Mouse (Mus musculus) neural tube, embryonic 12.5 days (tissue): ENCODE measurements at regions not wholly inside any gene's neighbourhood (a gene's known extent, or its start where the extent isn't known, plus 50 kb on each side); places are given as distances from the start of the nearest gene placed in this dataset.

ENCODE experiments used
- ATAC-seq: fragments of 200-750 bp; cut with Nextera tagmentation; 2 replicates; pipeline ENCODE4 v1.8.0; 2017; ENCODE audit warnings: low read depth, mild to moderate bottlenecking, moderate TSS enrichment, moderate library complexity; ENCODE audit not compliant: low FRiP score
- H3K27ac ChIP-seq: fragments of 300-500 bp; sonication (generic); 2 replicates; pipeline ENCODE4 v1.5.1; 2016
- H3K27me3 ChIP-seq: fragments of 300-500 bp; sonication (generic); replicated peaks from 2 replicates; pipeline ENCODE4 v1.6.1; 2016; ENCODE audit warnings: mild to moderate bottlenecking
- H3K36me3 ChIP-seq: fragments of 300-500 bp; sonication (generic); 2 replicates; pipeline ENCODE4 v1.6.1; 2016; ENCODE audit warnings: mild to moderate bottlenecking
- H3K4me1 ChIP-seq: fragments of 300-500 bp; sonication (generic); 2 replicates; pipeline ENCODE4 v1.6.1; 2016
- H3K4me2 ChIP-seq: fragments of 300-500 bp; sonication (generic); replicated peaks from 2 replicates; pipeline ENCODE4 v1.6.1; 2016; ENCODE audit warnings: mild to moderate bottlenecking
- H3K4me3 ChIP-seq: fragments of 300-500 bp; sonication (generic); 2 replicates; pipeline ENCODE4 v1.5.1; 2016
- H3K9ac ChIP-seq: fragments of 300-500 bp; sonication (generic); 2 replicates; pipeline ENCODE4 v1.6.1; 2016; ENCODE audit warnings: mild to moderate bottlenecking
- H3K9me3 ChIP-seq: fragments of 300-500 bp; sonication (generic); 2 replicates; pipeline ENCODE4 v1.6.1; 2016; ENCODE audit warnings: mild to moderate bottlenecking
- WGBS: fragments of 180-500 bp; shearing (Covaris S2); methylation state at CpG from one replicate; pipeline ENCODE4 v1.1.7; 2016; 5-methylcytosine and 5-hydroxymethylcytosine counted together

- no peak for ATAC-seq
- Histone ChIP-seq H3K27ac (no peak overlapping the region), H3K27me3 (no peaks in the 10 kb centered on the region), H3K9me3 (no peaks in the 10 kb centered on the region), H3K36me3 (no peaks in the 10 kb centered on the region), H3K4me1 (no peaks in the 10 kb centered on the region), H3K4me2 (no peak overlapping the region), H3K4me3 (no peak overlapping the region), H3K9ac (no peak overlapping the region)
- 87% methylated on average over 2 of the region's 2 CpGs for WGBS
Observed at GRCm38 (mm10) chr1:129219098-129219497, 54.0 kb upstream of the Thsd7b start.

GRCm38 (mm10) chr1:129208806-129209205, 64.3 kb upstream of the Thsd7b start:
- 61% methylated on average over 1 of the region's 1 CpGs for WGBS
- Histone ChIP-seq H3K27me3 (no peaks in the 10 kb centered on the region), H3K4me2 (no peak overlapping the region), H3K4me3 (no peak overlapping the region), H3K9ac (no peak overlapping the region), H3K4me1 (peaks cover 6% of the 10 kb centered on the region; the same call in 1 of the 2 replicates), H3K9me3 (no peaks in the 10 kb centered on the region), H3K27ac (no peak overlapping the region), H3K36me3 (no peaks in the 10 kb centered on the region)
- ATAC-seq, result peak; percentile 17

- Histone ChIP-seq H3K27ac (0 out of 2 replicates have a peak overlapping the region, but pooled peaks have one; percentile 12), H3K9ac (no peak overlapping the region), H3K36me3 (no peaks in the 10 kb centered on the region)
Observed at GRCm38 (mm10) chr1:129208406-129208805, 64.7 kb upstream of the Thsd7b start.

GRCm38 (mm10) chr1:129207674-129208073, 65.4 kb upstream of the Thsd7b start:
- H3K4me3 ChIP-seq, result no peak overlapping the region
- H3K36me3 ChIP-seq, result no peaks in the 10 kb centered on the region
- H3K9me3 ChIP-seq, result no peaks in the 10 kb centered on the region
- H3K9ac ChIP-seq, result no peak overlapping the region
- H3K27ac ChIP-seq, result no peak overlapping the region
- ATAC-seq, result no peak
- no peak overlapping the region for H3K4me2 ChIP-seq
- 64% methylated on average over 5 of the region's 5 CpGs for WGBS
- H3K4me1 ChIP-seq, result peaks cover 6% of the 10 kb centered on the region; the same call in 1 of the 2 replicates
- H3K27me3 ChIP-seq, result no peaks in the 10 kb centered on the region

More at GRCm38 (mm10) chr1:129208406-129208805, 64.7 kb upstream of the Thsd7b start:
- H3K9me3 ChIP-seq, result no peaks in the 10 kb centered on the region
- H3K4me1 ChIP-seq, result peaks cover 6% of the 10 kb centered on the region; the same call in 1 of the 2 replicates
- no peak overlapping the region for H3K4me3 ChIP-seq
- no peaks in the 10 kb centered on the region for H3K27me3 ChIP-seq
- ATAC-seq, result peak; percentile 99
- no peak overlapping the region for H3K4me2 ChIP-seq
- 10% methylated on average over 2 of the region's 2 CpGs for WGBS

- H3K4me2 ChIP-seq, result no peak overlapping the region
- no peaks in the 10 kb centered on the region for H3K4me1 ChIP-seq
- 86% methylated on average over 3 of the region's 3 CpGs for WGBS
- H3K4me3 ChIP-seq, result no peak overlapping the region
- no peaks in the 10 kb centered on the region for H3K27me3 ChIP-seq
- no peak overlapping the region for H3K9ac ChIP-seq
- no peaks in the 10 kb centered on the region for H3K36me3 ChIP-seq
- no peaks in the 10 kb centered on the region for H3K9me3 ChIP-seq
- ATAC-seq, result no peak
- no peak overlapping the region for H3K27ac ChIP-seq
Observed at GRCm38 (mm10) chr1:129180174-129180759, 92.8 kb upstream of the Thsd7b start.

GRCm38 (mm10) chr1:129169936-129170335, 103.2 kb upstream of the Thsd7b start:
- WGBS, result 86% methylated on average over 8 of the region's 8 CpGs
- no peak overlapping the region for H3K27ac ChIP-seq

GRCm38 (mm10) chr1:129150643-129151042, 122.5 kb upstream of the Thsd7b start:
- Histone ChIP-seq H3K4me2 (no peak overlapping the region), H3K27me3 (no peaks in the 10 kb centered on the region), H3K27ac (no peak overlapping the region), H3K4me1 (no peaks in the 10 kb centered on the region), H3K36me3 (no peaks in the 10 kb centered on the region), H3K4me3 (no peak overlapping the region), H3K9ac (no peak overlapping the region), H3K9me3 (no peaks in the 10 kb centered on the region)
- WGBS, result 77% methylated on average over 1 of the region's 1 CpGs
- peak; percentile 70 for ATAC-seq

More at GRCm38 (mm10) chr1:129169936-129170335, 103.2 kb upstream of the Thsd7b start:
- no peak for ATAC-seq
- H3K4me1 ChIP-seq, result no peaks in the 10 kb centered on the region
- no peak overlapping the region for H3K4me2 ChIP-seq
- H3K4me3 ChIP-seq, result no peak overlapping the region
- H3K9ac ChIP-seq, result no peak overlapping the region
- no peaks in the 10 kb centered on the region for H3K27me3 ChIP-seq
- no peaks in the 10 kb centered on the region for H3K36me3 ChIP-seq
- no peaks in the 10 kb centered on the region for H3K9me3 ChIP-seq

GRCm38 (mm10) chr1:129148733-129149388, 124.2 kb upstream of the Thsd7b start:
- ATAC-seq, result no peak
- H3K9ac ChIP-seq, result no peak overlapping the region
- H3K27ac ChIP-seq, result no peak overlapping the region
- H3K4me3 ChIP-seq, result no peak overlapping the region
- H3K4me2 ChIP-seq, result no peak overlapping the region
- H3K36me3 ChIP-seq, result no peaks in the 10 kb centered on the region
- no peaks in the 10 kb centered on the region for H3K27me3 ChIP-seq
- no peaks in the 10 kb centered on the region for H3K4me1 ChIP-seq
- 46% methylated on average over 7 of the region's 7 CpGs for WGBS
- no peaks in the 10 kb centered on the region for H3K9me3 ChIP-seq

- Histone ChIP-seq H3K9me3 (no peaks in the 10 kb centered on the region), H3K4me1 (no peaks in the 10 kb centered on the region), H3K27me3 (no peaks in the 10 kb centered on the region), H3K4me2 (no peak overlapping the region), H3K9ac (no peak overlapping the region), H3K4me3 (no peak overlapping the region), H3K36me3 (no peaks in the 10 kb centered on the region), H3K27ac (no peak overlapping the region)
- 37% methylated on average over 4 of the region's 4 CpGs for WGBS
- no peak for ATAC-seq
Observed at GRCm38 (mm10) chr1:129146395-129147094, 126.6 kb upstream of the Thsd7b start.

- Histone ChIP-seq H3K36me3 (no peaks in the 10 kb centered on the region), H3K27ac (no peak overlapping the region), H3K4me1 (no peaks in the 10 kb centered on the region), H3K9me3 (no peaks in the 10 kb centered on the region), H3K9ac (no peak overlapping the region), H3K27me3 (no peaks in the 10 kb centered on the region), H3K4me2 (no peak overlapping the region), H3K4me3 (no peak overlapping the region)
- ATAC-seq, result no peak
- 89% methylated on average over 7 of the region's 7 CpGs for WGBS
Observed at GRCm38 (mm10) chr1:129138783-129139182, 134.3 kb upstream of the Thsd7b start.

- Histone ChIP-seq H3K27me3 (no peaks in the 10 kb centered on the region), H3K4me2 (no peak overlapping the region), H3K9me3 (no peaks in the 10 kb centered on the region), H3K4me3 (no peak overlapping the region), H3K9ac (no peak overlapping the region), H3K36me3 (no peaks in the 10 kb centered on the region), H3K4me1 (no peaks in the 10 kb centered on the region), H3K27ac (no peak overlapping the region)
- ATAC-seq, result no peak
- WGBS, result 76% methylated on average over 1 of the region's 1 CpGs
Observed at GRCm38 (mm10) chr1:129106961-129107557, 166.0 kb upstream of the Thsd7b start.

GRCm38 (mm10) chr1:129100997-129101396, 172.1 kb upstream of the Thsd7b start:
- H3K9ac ChIP-seq, result no peak overlapping the region
- H3K36me3 ChIP-seq, result no peaks in the 10 kb centered on the region
- H3K4me2 ChIP-seq, result no peak overlapping the region
- no peaks in the 10 kb centered on the region for H3K9me3 ChIP-seq
- H3K4me3 ChIP-seq, result no peak overlapping the region
- H3K4me1 ChIP-seq, result no peaks in the 10 kb centered on the region
- 85% methylated on average over 8 of the region's 8 CpGs for WGBS
- H3K27me3 ChIP-seq, result no peaks in the 10 kb centered on the region
- ATAC-seq, result no peak
- H3K27ac ChIP-seq, result no peak overlapping the region
